Mouse (Mus musculus) liver, embryonic 12.5 days (tissue): ENCODE data around the gene Slc4a3. TPM values are rescaled to one million over a fixed set of nuclear protein-coding genes. Genes with fewer than 3 reads are reported as not detected.

Source experiments
- ATAC-seq: fragments of 200-750 bp; cut with Nextera tagmentation; 2 replicates; pipeline ENCODE4 v1.8.0; 2017; ENCODE audit warnings: moderate number of reproducible peaks, mild to moderate bottlenecking, moderate library complexity
- H3K27ac ChIP-seq: fragments of 300-500 bp; sonication (generic); 2 replicates; pipeline ENCODE4 v1.5.1; 2016; ENCODE audit warnings: mild to moderate bottlenecking
- H3K27me3 ChIP-seq: fragments of 300-500 bp; sonication (generic); replicated peaks from 2 replicates; pipeline ENCODE4 v1.6.1; 2016; ENCODE audit warnings: mild to moderate bottlenecking, moderate library complexity
- H3K36me3 ChIP-seq: fragments of 300-500 bp; sonication (generic); 2 replicates; pipeline ENCODE4 v1.6.1; 2016; ENCODE audit warnings: mild to moderate bottlenecking, moderate library complexity
- H3K4me1 ChIP-seq: fragments of 300-500 bp; sonication (generic); 2 replicates; pipeline ENCODE4 v1.6.1; 2016
- H3K4me2 ChIP-seq: fragments of 300-500 bp; sonication (generic); 2 replicates; pipeline ENCODE4 v1.6.1; 2016; ENCODE audit warnings: mild to moderate bottlenecking, moderate library complexity
- H3K4me3 ChIP-seq: fragments of 300-500 bp; sonication (generic); 2 replicates; pipeline ENCODE4 v1.5.1; 2016; ENCODE audit warnings: mild to moderate bottlenecking, moderate library complexity
- H3K9ac ChIP-seq: fragments of 300-500 bp; sonication (generic); 2 replicates; pipeline ENCODE4 v1.6.1; 2016; ENCODE audit warnings: mild to moderate bottlenecking, moderate library complexity
- H3K9me3 ChIP-seq: fragments of 300-500 bp; sonication (generic); replicated peaks from 2 replicates; pipeline ENCODE4 v1.6.1; 2016; ENCODE audit warnings: mild to moderate bottlenecking, moderate library complexity
- WGBS: fragments of 180-500 bp; shearing (Covaris S2); methylation state at CpG from one replicate; pipeline ENCODE4 v1.1.7; 2016; ENCODE audit not compliant: insufficient replicate concordance; 5-methylcytosine and 5-hydroxymethylcytosine counted together
- polyA plus RNA-seq: library from polyadenylated mRNA; unstranded; fragments of >200 nt; fragmentation: Nextera tagmentation; extraction: Ambion mirVana; gene quantifications from 2 replicates; pipeline ENCODE4 v1.2.1, GENCODE M21; 2016

Slc4a3 gene
- 2.4 TPM in 2 replicates for polyA plus RNA-seq

GRCm38 (mm10) chr1:75545965-75546956 lies at the start of gene Slc4a3:
Gene Slc4a3 (plus strand): TSS chr1:75546266.
- WGBS = 2% methylated on average over 50 of the region's 64 CpGs
- H3K9ac ChIP-seq = peak within 1 kb of the TSS; percentile 23
- H3K9me3 ChIP-seq = no peaks in the 10 kb centered on the region
- H3K4me2 ChIP-seq = peak within 1 kb of the TSS; percentile 56
- peaks cover 4% of the 10 kb centered on the region; the same call in 1 of the 2 replicates for H3K4me1 ChIP-seq
- peak; percentile 38; the same call in 1 of the 2 replicates for ATAC-seq
- H3K27ac ChIP-seq = no peak within 1 kb of the TSS
- no peaks in the 10 kb centered on the region for H3K36me3 ChIP-seq
- H3K4me3 ChIP-seq = peak within 1 kb of the TSS; percentile 44
- peaks cover 60% of the 10 kb centered on the region for H3K27me3 ChIP-seq

GRCm38 (mm10) chr1:75498897-75499296 lies 47.2 kb upstream of the Slc4a3 start:
- WGBS = 58% methylated on average over 4 of the region's 4 CpGs
- peaks cover 52% of the 10 kb centered on the region for H3K36me3 ChIP-seq

DNA sequence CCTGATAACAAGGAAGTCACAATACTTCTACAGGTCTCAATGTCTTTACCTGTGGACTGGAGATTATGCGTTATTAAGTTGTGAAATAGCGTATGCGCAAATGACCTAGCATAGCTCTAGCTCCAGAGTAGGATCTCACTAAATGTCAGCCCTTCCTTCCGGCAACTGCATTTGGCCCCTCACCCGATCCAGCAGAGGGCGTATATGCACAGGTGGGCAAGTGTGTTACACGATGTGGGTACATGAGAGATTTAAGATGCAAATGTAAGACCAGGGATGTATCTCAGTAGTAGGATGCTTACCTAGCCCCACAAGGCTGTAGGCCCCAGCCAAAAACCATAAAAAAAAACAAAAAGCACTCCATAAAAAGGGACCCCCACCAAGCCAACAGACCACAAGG lies 46.6 kb upstream of the Slc4a3 start:
- Histone ChIP-seq H3K27me3 (peaks cover 21% of the 10 kb centered on the region), H3K9me3 (no peaks in the 10 kb centered on the region), H3K4me2 (no peak overlapping the region), H3K9ac (no peak overlapping the region), H3K4me1 (peaks cover 7% of the 10 kb centered on the region; the same call in 1 of the 2 replicates), H3K27ac (no peak overlapping the region), H3K4me3 (no peak overlapping the region), H3K36me3 (peaks cover 54% of the 10 kb centered on the region)
- no peak for ATAC-seq
- WGBS = 75% methylated on average over 7 of the region's 7 CpGs

More at GRCm38 (mm10) chr1:75498897-75499296, 47.2 kb upstream of the Slc4a3 start:
- Histone ChIP-seq H3K9me3 (no peaks in the 10 kb centered on the region), H3K4me3 (no peak overlapping the region), H3K4me1 (peaks cover 5% of the 10 kb centered on the region; the same call in 1 of the 2 replicates), H3K27ac (no peak overlapping the region), H3K9ac (no peak overlapping the region), H3K4me2 (no peak overlapping the region), H3K27me3 (peaks cover 16% of the 10 kb centered on the region)
- ATAC-seq = no peak

GRCm38 (mm10) chr1:75501905-75502304 lies 44.2 kb upstream of the Slc4a3 start:
- Histone ChIP-seq H3K27me3 (peaks cover 46% of the 10 kb centered on the region), H3K36me3 (peaks cover 52% of the 10 kb centered on the region), H3K9ac (no peak overlapping the region), H3K4me2 (no peak overlapping the region), H3K9me3 (no peaks in the 10 kb centered on the region), H3K27ac (no peak overlapping the region), H3K4me3 (no peak overlapping the region), H3K4me1 (peaks cover 14% of the 10 kb centered on the region)
- 76% methylated on average over 9 of the region's 9 CpGs for WGBS
- no peak for ATAC-seq

DNA sequence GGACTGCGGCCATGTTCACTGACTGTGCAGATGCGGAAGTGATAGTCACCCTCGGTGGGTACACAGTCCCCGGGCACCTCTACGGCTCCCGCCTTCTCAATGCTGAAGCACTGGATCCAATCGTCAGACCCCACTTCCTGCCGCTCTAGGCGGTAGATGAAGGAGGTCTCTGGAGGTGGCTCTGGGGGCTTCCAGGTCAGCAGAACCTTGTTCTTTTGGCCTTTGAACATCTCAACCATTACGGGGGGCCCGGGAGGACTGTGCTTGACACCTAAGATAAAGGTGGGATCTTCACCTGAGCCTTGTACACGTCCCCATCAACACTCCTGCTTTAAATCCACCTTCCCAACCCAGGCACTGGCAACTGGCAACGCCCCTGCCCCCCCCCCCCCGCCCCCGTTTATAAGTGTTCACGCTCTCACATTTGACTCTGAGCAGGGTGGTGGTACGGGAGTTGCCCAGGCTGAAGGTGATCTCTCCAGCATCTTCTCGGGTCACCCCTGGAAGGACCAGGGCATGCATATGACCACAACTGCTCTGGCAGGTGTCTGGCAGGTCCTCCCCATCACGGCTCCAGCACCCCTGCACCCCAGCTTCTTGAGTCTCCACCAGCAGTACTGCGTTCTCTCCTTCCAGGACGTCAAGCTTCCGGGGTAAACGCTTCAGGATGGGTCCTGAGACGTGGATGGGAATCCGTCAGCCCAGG lies 43.0 kb upstream of the Slc4a3 start:
- no peak overlapping the region for H3K27ac ChIP-seq
- H3K27me3 ChIP-seq = peaks cover 58% of the 10 kb centered on the region
- no peak overlapping the region for H3K4me3 ChIP-seq
- no peaks in the 10 kb centered on the region for H3K9me3 ChIP-seq
- no peak overlapping the region for H3K9ac ChIP-seq
- H3K4me1 ChIP-seq = peaks cover 19% of the 10 kb centered on the region
- peaks cover 43% of the 10 kb centered on the region for H3K36me3 ChIP-seq
- 74% methylated on average over 25 of the region's 25 CpGs for WGBS
- ATAC-seq = no peak
- no peak overlapping the region for H3K4me2 ChIP-seq

GRCm38 (mm10) chr1:75503651-75503980 lies 42.5 kb upstream of the Slc4a3 start:
- ATAC-seq = no peak
- H3K4me1 ChIP-seq = peaks cover 19% of the 10 kb centered on the region
- no peak overlapping the region for H3K4me3 ChIP-seq
- 66% methylated on average over 23 of the region's 23 CpGs for WGBS
- H3K36me3 ChIP-seq = peaks cover 38% of the 10 kb centered on the region
- H3K9me3 ChIP-seq = no peaks in the 10 kb centered on the region
- peaks cover 62% of the 10 kb centered on the region for H3K27me3 ChIP-seq
- H3K4me2 ChIP-seq = no peak overlapping the region
- no peak overlapping the region for H3K9ac ChIP-seq
- H3K27ac ChIP-seq = no peak overlapping the region

- no peak for ATAC-seq
- peaks cover 22% of the 10 kb centered on the region for H3K4me1 ChIP-seq
- H3K4me3 ChIP-seq = peak overlapping the region; percentile 61; the same call in 1 of the 2 replicates
- no peaks in the 10 kb centered on the region for H3K9me3 ChIP-seq
- H3K9ac ChIP-seq = no peak overlapping the region
- 43% methylated on average over 9 of the region's 9 CpGs for WGBS
- no peak overlapping the region for H3K27ac ChIP-seq
- H3K36me3 ChIP-seq = peaks cover 36% of the 10 kb centered on the region
- peaks cover 70% of the 10 kb centered on the region for H3K27me3 ChIP-seq
- peak overlapping the region; percentile 62 for H3K4me2 ChIP-seq
Measured at GRCm38 (mm10) chr1:75504256-75505045, 41.6 kb upstream of the Slc4a3 start.

GRCm38 (mm10) chr1:75505159-75505955 lies 40.7 kb upstream of the Slc4a3 start:
- Histone ChIP-seq H3K9ac (peak overlapping the region; percentile 69), H3K4me3 (peak overlapping the region; percentile 61), H3K9me3 (no peaks in the 10 kb centered on the region), H3K4me2 (peak overlapping the region; percentile 62), H3K27me3 (peaks cover 79% of the 10 kb centered on the region), H3K36me3 (peaks cover 30% of the 10 kb centered on the region), H3K27ac (peak overlapping the region; percentile 81), H3K4me1 (peaks cover 27% of the 10 kb centered on the region)
- WGBS = 2% methylated on average over 82 of the region's 84 CpGs
- no peak for ATAC-seq

- Histone ChIP-seq H3K27ac (peak within 1 kb of the TSS; percentile 81), H3K4me2 (peak within 1 kb of the TSS; percentile 62), H3K9ac (peak within 1 kb of the TSS; percentile 69), H3K27me3 (peaks cover 85% of the 10 kb centered on the region), H3K36me3 (peaks cover 25% of the 10 kb centered on the region), H3K4me3 (peak within 1 kb of the TSS; percentile 61), H3K9me3 (no peaks in the 10 kb centered on the region), H3K4me1 (peaks cover 35% of the 10 kb centered on the region)
- ATAC-seq = peak; percentile 65
- 2% methylated on average over 59 of the region's 65 CpGs for WGBS
Measured at GRCm38 (mm10) chr1:75505956-75506831, 39.9 kb upstream of the Slc4a3 start, which contains the start of gene Obsl1. Gene Obsl1 (minus strand): TSS chr1:75506452.

- peak within 1 kb of the TSS; percentile 69 for H3K9ac ChIP-seq
- H3K36me3 ChIP-seq = peaks cover 17% of the 10 kb centered on the region; the same call in 1 of the 2 replicates
- peak within 1 kb of the TSS; percentile 62 for H3K4me2 ChIP-seq
- no peaks in the 10 kb centered on the region for H3K9me3 ChIP-seq
- peak within 1 kb of the TSS; percentile 61 for H3K4me3 ChIP-seq
- whole genome bisulfite sequencing = 34% methylated on average over 10 of the region's 10 CpGs
- peaks cover 43% of the 10 kb centered on the region for H3K4me1 ChIP-seq
- peak within 1 kb of the TSS; percentile 81 for H3K27ac ChIP-seq
- ATAC-seq = no peak
- peaks cover 90% of the 10 kb centered on the region for H3K27me3 ChIP-seq
Measured at GRCm38 (mm10) chr1:75507006-75507405, 39.1 kb upstream of the Slc4a3 start, which contains the start of gene Inha. Gene Inha (plus strand): TSS chr1:75507077.
